Mouse (Mus musculus) forebrain, embryonic 11.5 days (tissue): ENCODE data around the gene Ndufaf2. TPM values are rescaled to one million over a fixed set of nuclear protein-coding genes. Genes with fewer than 3 reads are reported as not detected.

Experiments used
- ATAC-seq: fragments of 200-750 bp; cut with Nextera tagmentation; replicated peaks from 2 replicates; pipeline ENCODE4 v1.8.0; 2017; ENCODE audit warnings: moderate TSS enrichment; ENCODE audit not compliant: low FRiP score
- DNase-seq: peaks from one replicate; pipeline ENCODE4 v3.0.0-alpha.2; 2017; ENCODE audit warnings: low spot score
- H3K27ac ChIP-seq: fragments of 300-500 bp; sonication (generic); 2 replicates; pipeline ENCODE4 v1.5.1; 2014; ENCODE audit warnings: low read depth, low read length
- H3K27me3 ChIP-seq: fragments of 300-500 bp; sonication (generic); 2 replicates; pipeline ENCODE4 v1.6.1; 2014; ENCODE audit warnings: mild to moderate bottlenecking, low read length, mixed read lengths; ENCODE audit not compliant: control insufficient read depth, insufficient read depth
- H3K36me3 ChIP-seq: fragments of 300-500 bp; sonication (generic); 2 replicates; pipeline ENCODE4 v1.6.1; 2014; ENCODE audit warnings: mild to moderate bottlenecking, low read length, moderate library complexity, mixed read lengths; ENCODE audit not compliant: control insufficient read depth, insufficient read depth
- H3K4me1 ChIP-seq: fragments of 300-500 bp; sonication (generic); replicated peaks from 2 replicates; pipeline ENCODE4 v1.6.1; 2014; ENCODE audit warnings: low read length, mixed read lengths; ENCODE audit not compliant: control insufficient read depth, insufficient read depth
- H3K4me2 ChIP-seq: fragments of 300-500 bp; sonication (generic); 2 replicates; pipeline ENCODE4 v1.6.1; 2014; ENCODE audit warnings: low read depth, mild to moderate bottlenecking, low read length, moderate library complexity, mixed read lengths; ENCODE audit not compliant: severe bottlenecking
- H3K4me3 ChIP-seq: fragments of 300-500 bp; sonication (generic); 2 replicates; pipeline ENCODE4 v1.5.1; 2014; ENCODE audit warnings: low read depth, low read length
- H3K9ac ChIP-seq: fragments of 300-500 bp; sonication (generic); 2 replicates; pipeline ENCODE4 v1.6.1; 2014; ENCODE audit warnings: low read length
- H3K9me3 ChIP-seq: fragments of 300-500 bp; sonication (generic); 2 replicates; pipeline ENCODE4 v1.6.1; 2016; ENCODE audit warnings: low read length, mixed read lengths; ENCODE audit not compliant: control insufficient read depth
- WGBS: fragments of 180-500 bp; shearing (Covaris S2); extraction: QIAGEN DNeasy Blood & Tissue Kit; methylation state at CpG from one replicate; pipeline ENCODE4 v1.1.7; 2014; 5-methylcytosine and 5-hydroxymethylcytosine counted together
- polyA plus RNA-seq: library from polyadenylated mRNA; unstranded; fragments of >200 nt; fragmentation: Nextera tagmentation; extraction: Ambion mirVana; gene quantifications from 2 replicates; pipeline ENCODE4 v1.2.1, GENCODE M21; 2014

Ndufaf2 gene
- polyA plus RNA-seq, 1 experiment from 2014 or later = 96.1 TPM

- Histone ChIP-seq H3K4me3 (peak overlapping the region; percentile 90), H3K4me2 (peak overlapping the region; percentile 72), H3K27ac (no peak overlapping the region), H3K27me3 (no peaks in the 10 kb centered on the region), H3K4me1 (peaks cover 6% of the 10 kb centered on the region; the same call in 1 of the 2 replicates), H3K9me3 (no peaks in the 10 kb centered on the region), H3K36me3 (no peaks in the 10 kb centered on the region), H3K9ac (peak overlapping the region; percentile 69)
- DNase-seq = peak; percentile 56
- 3% methylated on average over 41 of the region's 42 CpGs for WGBS
- peak; percentile 3; the same call in 1 of the 2 replicates for ATAC-seq
Observed at GRCm38 (mm10) chr13:108157732-108158464, 525 bp downstream of the Ndufaf2 start.

GRCm38 (mm10) chr13:108157156-108157555 lies 1.3 kb downstream of the Ndufaf2 start:
- no peaks in the 10 kb centered on the region for H3K36me3 ChIP-seq
- H3K9me3 ChIP-seq = no peaks in the 10 kb centered on the region
- H3K4me3 ChIP-seq = no peak overlapping the region
- DNase-seq (no peak), ATAC-seq (no peak)
- H3K27ac ChIP-seq = no peak overlapping the region
- H3K27me3 ChIP-seq = no peaks in the 10 kb centered on the region
- H3K4me2 ChIP-seq = peak overlapping the region; percentile 72
- peaks cover 6% of the 10 kb centered on the region; the same call in 1 of the 2 replicates for H3K4me1 ChIP-seq
- no peak overlapping the region for H3K9ac ChIP-seq
- WGBS = 83% methylated on average over 2 of the region's 2 CpGs

- no peak overlapping the region for H3K9ac ChIP-seq
- 72% methylated on average over 8 of the region's 8 CpGs for WGBS
Observed at GRCm38 (mm10) chr13:108152650-108153372, 5.6 kb downstream of the Ndufaf2 start.

GRCm38 (mm10) chr13:108151782-108152181 lies 6.6 kb downstream of the Ndufaf2 start:
- no peak overlapping the region for H3K4me2 ChIP-seq
- H3K9ac ChIP-seq = no peak overlapping the region
- no peaks in the 10 kb centered on the region for H3K27me3 ChIP-seq
- no peaks in the 10 kb centered on the region for H3K36me3 ChIP-seq
- ATAC-seq = no peak
- DNase-seq = no peak
- H3K4me3 ChIP-seq = no peak overlapping the region
- no peaks in the 10 kb centered on the region for H3K4me1 ChIP-seq
- H3K9me3 ChIP-seq = no peaks in the 10 kb centered on the region
- no peak overlapping the region for H3K27ac ChIP-seq

More at GRCm38 (mm10) chr13:108152650-108153372, 5.6 kb downstream of the Ndufaf2 start:
- no peaks in the 10 kb centered on the region for H3K9me3 ChIP-seq
- ATAC-seq = peak; percentile 21; the same call in 1 of the 2 replicates
- H3K36me3 ChIP-seq = no peaks in the 10 kb centered on the region
- H3K4me2 ChIP-seq = no peak overlapping the region
- DNase-seq = peak; percentile 57
- H3K4me1 ChIP-seq = peaks cover 2% of the 10 kb centered on the region; the same call in 1 of the 2 replicates
- H3K27ac ChIP-seq = no peak overlapping the region
- no peak overlapping the region for H3K4me3 ChIP-seq
- H3K27me3 ChIP-seq = no peaks in the 10 kb centered on the region

GRCm38 (mm10) chr13:108144086-108144485 lies 14.3 kb downstream of the Ndufaf2 start:
- Histone ChIP-seq H3K36me3 (no peaks in the 10 kb centered on the region), H3K9me3 (no peaks in the 10 kb centered on the region), H3K4me2 (no peak overlapping the region), H3K4me1 (no peaks in the 10 kb centered on the region), H3K4me3 (no peak overlapping the region), H3K27ac (no peak overlapping the region), H3K27me3 (no peaks in the 10 kb centered on the region), H3K9ac (no peak overlapping the region)
- 92% methylated on average over 8 of the region's 8 CpGs for WGBS
- DNase-seq = no peak
- ATAC-seq = no peak

GRCm38 (mm10) chr13:108138403-108138977 lies 19.9 kb downstream of the Ndufaf2 start:
- Histone ChIP-seq H3K9ac (no peak overlapping the region), H3K4me2 (no peak overlapping the region), H3K4me3 (no peak overlapping the region), H3K36me3 (no peaks in the 10 kb centered on the region), H3K27me3 (no peaks in the 10 kb centered on the region), H3K27ac (no peak overlapping the region), H3K4me1 (no peaks in the 10 kb centered on the region), H3K9me3 (no peaks in the 10 kb centered on the region)
- DNase-seq = no peak
- no peak for ATAC-seq
- 91% methylated on average over 5 of the region's 5 CpGs for WGBS

- H3K27me3 ChIP-seq = no peaks in the 10 kb centered on the region
- no peak overlapping the region for H3K27ac ChIP-seq
- H3K36me3 ChIP-seq = no peaks in the 10 kb centered on the region
- DNase-seq (no peak), ATAC-seq (peak; percentile 69; the same call in 1 of the 2 replicates)
- H3K4me3 ChIP-seq = no peak overlapping the region
- no peak overlapping the region for H3K4me2 ChIP-seq
- whole genome bisulfite sequencing = 74% methylated on average over 6 of the region's 6 CpGs
- H3K9ac ChIP-seq = no peak overlapping the region
- no peaks in the 10 kb centered on the region for H3K9me3 ChIP-seq
- H3K4me1 ChIP-seq = no peaks in the 10 kb centered on the region
Observed at GRCm38 (mm10) chr13:108135617-108136016, 22.8 kb downstream of the Ndufaf2 start.

GRCm38 (mm10) chr13:108132031-108132819 lies 26.2 kb downstream of the Ndufaf2 start:
- no peaks in the 10 kb centered on the region for H3K36me3 ChIP-seq
- H3K4me1 ChIP-seq = no peaks in the 10 kb centered on the region
- no peak for ATAC-seq
- H3K27me3 ChIP-seq = no peaks in the 10 kb centered on the region
- H3K4me2 ChIP-seq = no peak overlapping the region
- H3K27ac ChIP-seq = no peak overlapping the region
- no peaks in the 10 kb centered on the region for H3K9me3 ChIP-seq
- H3K9ac ChIP-seq = no peak overlapping the region
- no peak overlapping the region for H3K4me3 ChIP-seq
- 78% methylated on average over 6 of the region's 6 CpGs for WGBS
- DNase-seq = no peak
